Mouse (Mus musculus): Measurements from ENCODE around the gene Tanc2.

- TF ChIP-seq CTCF (IDR thresholded peaks at IDR 0.05; ENCODE audit: insufficient read depth, low read length) = no peak
- peak; percentile 6; the same call in 1 of the 2 replicates for TF ChIP-seq POLR2A (IDR thresholded peaks at IDR 0.05; ENCODE audit: borderline replicate concordance, extremely low read depth, low read depth, low read length)
Measured at GRCm38 (mm10) chr11:105978634-105979033, 388.8 kb downstream of the Tanc2 start.

All from lung, adult 2 months (tissue).